Mouse (Mus musculus): Measurements from ENCODE around the gene Zfp683.

- TF ChIP-seq CTCF (conservative IDR thresholded peaks at IDR 0.05; ENCODE audit: low read length) = no peak
- TF ChIP-seq NANOG (IDR thresholded peaks at IDR 0.05; ENCODE audit: borderline replicate concordance, low read length) = no peak
- TF ChIP-seq POU5F1 (IDR thresholded peaks at IDR 0.05; ENCODE audit: borderline replicate concordance, low read length) = no peak
Measured at GRCm38 (mm10) chr4:134058908-134059307, 5.3 kb downstream of the Zfp683 start.
